Mouse (Mus musculus): ENCODE measurements around the gene Hs3st3a1. TPM values are rescaled to one million over a fixed set of nuclear protein-coding genes. Genes with fewer than 3 reads are reported as not detected.

Hs3st3a1 gene
- total RNA-seq, 2 experiments from 2014 or later, result 0.52 to 0.56 TPM

DNA sequence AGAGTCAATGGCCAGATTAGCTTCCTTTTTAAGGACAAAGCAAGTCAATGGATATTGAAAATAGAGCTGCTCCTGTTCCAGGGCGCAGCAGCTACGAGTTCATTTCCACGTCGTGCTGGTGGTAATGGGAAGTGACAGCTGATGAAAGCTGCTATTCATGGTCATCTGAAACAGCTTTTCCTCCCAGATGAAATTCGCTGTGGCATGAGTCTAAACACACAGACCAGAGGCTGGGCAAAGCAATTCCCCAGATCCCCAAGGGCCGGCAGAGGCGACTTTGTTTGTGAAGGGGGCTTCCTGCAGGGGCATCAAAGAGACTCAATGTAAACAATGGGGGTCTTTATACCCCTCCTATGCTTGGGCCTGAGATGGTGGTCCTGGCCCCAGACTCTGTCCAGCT is 114.2 kb downstream of the Hs3st3a1 start:
- intact Hi-C loops (cut with DNase I), result no loop called here
- DNase-seq, result no peak

DNA sequence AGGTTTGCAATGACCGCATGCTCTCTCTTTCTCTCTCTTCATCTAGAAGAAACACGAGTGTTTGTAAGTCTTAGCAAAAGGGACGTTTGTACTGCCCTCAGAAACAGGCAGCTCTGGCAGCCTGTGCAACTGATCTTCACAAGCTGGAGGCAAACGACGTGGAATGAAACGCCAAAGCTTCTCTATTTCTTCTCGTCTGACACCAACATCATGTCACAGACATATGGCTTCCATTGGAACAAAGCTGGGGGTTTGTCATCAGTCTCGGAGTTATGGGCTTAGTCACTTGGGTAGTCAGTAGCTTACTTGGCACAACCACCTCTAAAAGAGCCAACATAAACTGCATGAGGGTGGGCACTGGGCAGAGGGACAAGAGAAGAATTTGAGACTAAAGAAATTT is 114.8 kb downstream of the Hs3st3a1 start:
- intact Hi-C loops (cut with DNase I), result no loop called here
- DNase-seq, result no peak

DNA sequence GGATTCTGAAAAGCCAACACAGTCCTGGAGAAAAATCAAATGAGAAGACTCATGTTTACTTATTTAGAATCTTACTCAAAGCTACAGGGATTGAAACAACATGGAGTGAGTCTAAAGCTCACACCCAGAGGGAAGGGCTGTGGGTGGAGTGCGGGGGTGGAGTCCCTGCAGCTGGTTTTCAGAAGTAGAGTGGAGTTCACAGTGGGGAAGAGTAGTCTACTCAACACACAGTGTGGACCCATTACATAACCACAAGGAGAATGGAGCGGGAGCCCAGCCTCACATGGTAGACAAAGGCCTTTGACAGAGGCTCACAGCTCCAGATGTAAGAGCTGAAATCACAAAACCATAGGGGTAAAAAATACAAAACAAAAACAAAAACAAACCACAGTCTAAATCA is 123.2 kb downstream of the Hs3st3a1 start:
- intact Hi-C loops (cut with DNase I), result no loop called here
- no peak for DNase-seq

DNA sequence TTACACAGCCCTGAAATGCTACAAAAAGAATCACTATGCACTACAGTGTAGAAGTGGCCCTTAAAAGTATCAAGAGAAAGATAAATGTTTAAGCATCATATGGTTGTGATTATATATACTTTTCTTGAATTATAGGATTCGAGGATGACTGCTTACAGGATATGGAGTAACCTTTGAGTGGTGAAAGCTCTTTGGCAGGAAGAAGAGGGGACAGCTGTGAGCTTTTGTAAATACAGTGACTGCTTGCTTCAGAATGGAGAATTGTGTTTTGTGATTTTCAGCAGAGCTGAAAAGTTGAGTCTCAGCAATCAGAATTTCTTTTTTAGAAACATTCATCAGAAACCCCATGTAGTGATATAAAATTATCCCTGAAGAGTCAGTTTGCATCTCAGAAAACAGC is 124.3 kb downstream of the Hs3st3a1 start:
- intact Hi-C loops (cut with DNase I), result no loop called here
- DNase-seq, result no peak

DNA sequence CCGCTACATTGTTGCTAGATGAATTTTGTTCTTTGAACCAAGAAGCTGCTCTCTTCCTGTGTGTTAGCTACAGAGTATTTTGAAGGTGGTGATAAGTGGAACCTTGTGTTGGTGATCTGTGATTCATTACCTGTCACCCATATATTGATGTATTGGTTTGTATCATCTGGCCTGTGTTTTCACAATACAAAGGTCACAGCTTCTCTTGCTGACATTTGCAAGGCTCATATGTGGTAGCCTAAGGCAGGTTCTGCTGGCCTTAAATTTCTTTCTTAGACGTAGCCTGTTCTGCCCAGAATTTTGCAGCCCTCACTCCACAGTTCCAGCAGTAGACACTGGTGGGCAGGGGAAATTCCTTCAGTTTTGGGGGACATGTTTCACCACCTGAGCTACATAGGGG is 125.3 kb downstream of the Hs3st3a1 start:
- no peak for DNase-seq
- intact Hi-C loops (cut with DNase I), result no loop called here

DNA sequence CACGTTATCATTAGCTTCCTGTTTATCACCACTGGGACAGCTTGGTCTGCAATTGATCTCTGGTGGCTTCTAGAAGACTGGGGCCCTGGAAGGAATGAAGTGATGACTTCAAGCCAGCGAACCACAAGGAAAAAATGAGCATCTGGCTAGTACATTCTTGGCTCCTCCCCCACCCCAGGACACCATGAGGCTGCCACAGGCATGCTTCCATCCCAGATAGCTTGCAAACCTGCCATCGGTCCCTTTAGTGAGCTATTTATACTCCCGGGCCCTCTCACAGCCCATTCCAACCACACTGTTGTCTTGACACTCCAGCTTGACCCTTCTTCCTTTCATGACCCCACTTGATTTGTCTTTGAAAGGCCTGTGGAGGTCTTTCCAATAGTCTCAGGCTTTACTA is 127.6 kb downstream of the Hs3st3a1 start:
- intact Hi-C loops (cut with DNase I), result no loop called here
- DNase-seq, result no peak

Other genes starting within 250 kb of the Hs3st3a1 start
- gene F930015N05Rik, start 1.3 kb downstream of the Hs3st3a1 start, total RNA-seq (2021), result under 1 TPM; 0.50 to 0.79 TPM

All from left cerebral cortex, postnatal 4 days (tissue).